In genomic region chr13:45512531-45512930, GRCm38 (mm10) we compare ENCODE assay signal across 10 mouse cellular contexts. TPM values are rescaled to one million over a fixed set of nuclear protein-coding genes. Genes with fewer than 3 reads are reported as not detected.
DNase-seq lines count a peak whose midpoint lies in the region; ATAC-seq and TF ChIP-seq lines count a peak whose summit lies in the region.
"Had no signal": no experiment of that assay in that cellular context is flagged by ENCODE, and none has a peak within 500 bp of the region (broad histone marks: within the 10 kb centered on the region; RNA-seq: fewer than 3 reads in every experiment).

No protein-coding gene starts in this region.

- intact Hi-C loops in heart, adult 2 months (cut with DNase I): no loop called here
- intact Hi-C loops in heart, postnatal 25 days (cut with DNase I): no loop called here

- H3K79me2 ChIP-seq in heart, adult 2 months (replicated peaks; ENCODE audit: control insufficient read depth, insufficient read depth, low read length): no peaks in the 10 kb centered on the region

- peak overlapping the region; percentile 49 for H3K27ac ChIP-seq in heart, adult 2 months
- 0 out of 2 replicates have a peak overlapping the region, but pooled peaks have one; percentile 30 for H3K27ac ChIP-seq in embryonic facial prominence, embryonic 10.5 days (replicated peaks)
- no peak overlapping the region for H3K27ac ChIP-seq in lung, postnatal 0 days (ENCODE audit: low read length)
- no peak overlapping the region for H3K27ac ChIP-seq in midbrain, embryonic 16.5 days (ENCODE audit: low read length)

- H3K4me1 ChIP-seq in heart, adult 2 months (ENCODE audit: control insufficient read depth, insufficient read depth, low read length): peaks cover 28% of the 10 kb centered on the region
- H3K4me1 ChIP-seq in embryonic facial prominence, embryonic 10.5 days: peaks cover 65% of the 10 kb centered on the region
- peaks cover 5% of the 10 kb centered on the region; the same call in 1 of the 2 replicates for H3K4me1 ChIP-seq in lung, postnatal 0 days (ENCODE audit: insufficient read depth, low read depth, low read length)
- peaks cover 25% of the 10 kb centered on the region for H3K4me1 ChIP-seq in midbrain, embryonic 16.5 days (ENCODE audit: control insufficient read depth, insufficient read depth, low read length)

- no peak overlapping the region for H3K9ac ChIP-seq in heart, adult 2 months (ENCODE audit: low read depth, low read length)
- no peak overlapping the region for H3K9ac ChIP-seq in lung, postnatal 0 days (replicated peaks; ENCODE audit: low read depth)
- H3K9ac ChIP-seq in midbrain, embryonic 16.5 days (ENCODE audit: low read depth, low read length): no peak overlapping the region

- peak; percentile 64; the same call in 1 of the 2 replicates for TF ChIP-seq EP300 in heart, adult 2 months (IDR thresholded peaks at IDR 0.05; ENCODE audit: insufficient read depth, low read depth, low read length)
- TF ChIP-seq EP300 in lung, postnatal 0 days (IDR thresholded peaks at IDR 0.05): no peak

- peak in 1 of 2 experiments; percentile 46 for DNase-seq in heart, adult 2 months
- no peak for DNase-seq in heart, postnatal 25 days (ENCODE audit: low spot score)
- DNase-seq in embryonic facial prominence, embryonic 10.5 days (ENCODE audit: low spot score): no peak
- DNase-seq in kidney, adult 9 months: peak; percentile 84
- DNase-seq in lung, postnatal 0 days (ENCODE audit: low spot score): peak; percentile 60
- no peak for DNase-seq in thymus, adult 18-20 months
- DNase-seq: cerebellum, adult 9-11 months; thymus, postnatal 4 days had no signal

- no peak; the same call in 1 of the 2 replicates for TF ChIP-seq POLR2A in heart, adult 2 months (IDR thresholded peaks at IDR 0.05; ENCODE audit: insufficient read depth, low read depth, low read length)

- no peaks in the 10 kb centered on the region for H3K9me3 ChIP-seq in embryonic facial prominence, embryonic 10.5 days
- no peaks in the 10 kb centered on the region for H3K9me3 ChIP-seq in lung, postnatal 0 days (ENCODE audit: low read length)
- no peaks in the 10 kb centered on the region for H3K9me3 ChIP-seq in midbrain, embryonic 16.5 days (replicated peaks; ENCODE audit: control insufficient read depth, low read length, poor library complexity, severe bottlenecking)

- H3K4me2 ChIP-seq in lung, postnatal 0 days (replicated peaks; ENCODE audit: low read depth, low read length): no peak overlapping the region
- H3K4me2 ChIP-seq in midbrain, embryonic 16.5 days (ENCODE audit: low read length): no peak overlapping the region

- no peaks in the 10 kb centered on the region for H3K27me3 ChIP-seq in heart, adult 2 months (ENCODE audit: control insufficient read depth, insufficient read depth, low read length)
- peaks cover 57% of the 10 kb centered on the region for H3K27me3 ChIP-seq in embryonic facial prominence, embryonic 10.5 days (replicated peaks; ENCODE audit: low read depth, poor library complexity, severe bottlenecking)
- no peaks in the 10 kb centered on the region for H3K27me3 ChIP-seq in lung, postnatal 0 days (replicated peaks; ENCODE audit: insufficient read depth, low read length)
- H3K27me3 ChIP-seq in midbrain, embryonic 16.5 days (ENCODE audit: control insufficient read depth, insufficient read depth, low read depth, low read length): no peaks in the 10 kb centered on the region

- 63% methylated on average over 8 of the region's 8 CpGs for WGBS in heart, adult 2 months
- 76% methylated on average over 8 of the region's 8 CpGs for WGBS in embryonic facial prominence, embryonic 10.5 days
- WGBS in lung, postnatal 0 days: 69% methylated on average over 8 of the region's 8 CpGs
- 87% methylated on average over 8 of the region's 8 CpGs for WGBS in midbrain, embryonic 16.5 days

- H3K36me3 ChIP-seq in heart, adult 2 months (ENCODE audit: control insufficient read depth, insufficient read depth, low read length): peaks cover 23% of the 10 kb centered on the region
- no peaks in the 10 kb centered on the region for H3K36me3 ChIP-seq in embryonic facial prominence, embryonic 10.5 days (replicated peaks)
- H3K36me3 ChIP-seq in lung, postnatal 0 days (ENCODE audit: insufficient read depth, low read length): no peaks in the 10 kb centered on the region
- H3K36me3 ChIP-seq in midbrain, embryonic 16.5 days (ENCODE audit: control insufficient read depth, insufficient read depth, low read length): no peaks in the 10 kb centered on the region

- no peak overlapping the region for H3K4me3 ChIP-seq in heart, adult 2 months
- no peak overlapping the region for H3K4me3 ChIP-seq in embryonic facial prominence, embryonic 10.5 days
- no peak overlapping the region for H3K4me3 ChIP-seq in lung, postnatal 0 days (ENCODE audit: low read depth, low read length)
- H3K4me3 ChIP-seq in midbrain, embryonic 16.5 days (ENCODE audit: low read depth, low read length): no peak overlapping the region

- TF ChIP-seq CTCF in heart, adult 2 months (IDR thresholded peaks at IDR 0.05): peak; percentile 30
- no peak for TF ChIP-seq CTCF in lung, postnatal 0 days (IDR thresholded peaks at IDR 0.05)

- ATAC-seq in lung, postnatal 0 days: peak; percentile 20; the same call in 1 of the 2 replicates
- ATAC-seq in activated CD4-positive, CD25-positive, alpha-beta regulatory T cell, adult 4 months: no peak
- ATAC-seq in midbrain, embryonic 16.5 days: no peak

RNA-seq across cellular contexts. Expression of gene Gmpr, which starts 5.3 kb away (rescaled TPM):
- total RNA-seq in heart, adult 2 months (2021): 100 to 1,000 TPM; 139 to 158 TPM
- 171 and 198 TPM in 2 replicates for polyA plus RNA-seq in heart, adult 2 months (2012; rRNA removed)
- total RNA-seq in heart, postnatal 25 days (2021): 100 to 1,000 TPM; 167 to 189 TPM
- 22.5 and 25.6 TPM in 2 replicates for polyA plus RNA-seq in embryonic facial prominence, embryonic 10.5 days (2016; fragmentation: Nextera tagmentation; extraction: Ambion mirVana)
- 23.8 and 26.0 TPM in 2 replicates for polyA plus RNA-seq in lung, postnatal 0 days (2015; fragmentation: Nextera tagmentation; extraction: Ambion mirVana)
- polyA plus RNA-seq in activated CD4-positive, CD25-positive, alpha-beta regulatory T cell, adult 4 months (2017; shearing (Covaris generic)): not detected
- polyA plus RNA-seq in midbrain, embryonic 16.5 days (2015; fragmentation: Nextera tagmentation; extraction: Ambion mirVana): 25.0 and 33.8 TPM in 2 replicates

Comparison
In these comparisons a context has a peak if more than half of its experiments do, and no peak if none do; other contexts are left out.
1. DNase-seq: peak in kidney, adult 9 months (single experiment) and lung, postnatal 0 days (single experiment); none in heart, postnatal 25 days (single experiment), embryonic facial prominence, embryonic 10.5 days (single experiment) and thymus, adult 18-20 months (0 of 2).
2. H3K27ac ChIP-seq: peak in heart, adult 2 months (single experiment) and embryonic facial prominence, embryonic 10.5 days (single experiment); none in lung, postnatal 0 days (single experiment) and midbrain, embryonic 16.5 days (single experiment).
3. RNA of gene Gmpr, which starts 5.3 kb away (polyA plus RNA-seq): 171 to 198 TPM in heart, adult 2 months, 25.0 to 33.8 TPM in midbrain, embryonic 16.5 days, 23.8 to 26.0 TPM in lung, postnatal 0 days and 22.5 to 25.6 TPM in embryonic facial prominence, embryonic 10.5 days; not detected in activated CD4-positive, CD25-positive, alpha-beta regulatory T cell, adult 4 months; every median in the first group is over 10 times any median in the second.